Mouse (Mus musculus) urinary bladder, postnatal 25 days (tissue): ENCODE data around the gene Dhrs3.

Experiments used
- DNase-seq: peaks from one replicate; pipeline ENCODE4 v3.0.0; 2022; ENCODE audit warnings: low spot score

The Dhrs3 gene

DNA sequence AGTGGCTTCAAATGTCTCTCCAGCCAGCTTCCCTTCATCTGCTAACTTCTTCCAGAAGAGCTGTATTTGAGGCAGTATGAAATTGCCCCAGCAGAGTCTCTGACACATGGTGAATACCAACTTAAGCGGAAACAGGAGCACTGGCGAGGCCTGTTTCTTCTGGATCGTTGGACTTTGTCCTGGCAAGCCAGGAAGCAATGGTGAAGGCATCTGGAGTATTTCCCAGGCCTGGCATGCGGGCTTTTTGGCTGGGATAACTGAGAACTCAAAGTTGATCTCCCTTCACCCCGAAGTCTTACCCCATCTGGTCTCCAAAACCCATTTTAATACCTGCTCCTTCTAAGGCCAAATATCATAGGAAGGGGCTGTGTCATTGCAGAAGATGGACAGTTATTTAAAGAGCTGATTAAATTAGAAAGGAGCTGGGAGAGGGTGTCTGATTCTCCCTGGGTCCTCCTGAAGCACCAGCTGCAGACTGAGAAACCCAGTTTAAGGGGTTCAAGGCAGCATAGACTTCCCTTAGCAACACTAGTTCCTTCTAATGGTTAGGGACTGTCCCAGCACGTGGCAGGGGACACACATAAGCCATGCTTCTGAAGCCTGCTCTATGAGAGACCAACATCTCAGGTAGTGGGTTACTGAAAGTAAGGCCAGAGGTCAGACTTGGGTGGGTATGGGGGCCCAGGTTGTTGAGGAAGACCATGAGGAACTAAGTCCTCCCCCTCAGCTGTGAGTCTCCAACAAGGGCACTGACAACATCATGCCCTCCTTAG lies 80.5 kb downstream of the Dhrs3 start:
- DNase-seq, result no peak

DNA sequence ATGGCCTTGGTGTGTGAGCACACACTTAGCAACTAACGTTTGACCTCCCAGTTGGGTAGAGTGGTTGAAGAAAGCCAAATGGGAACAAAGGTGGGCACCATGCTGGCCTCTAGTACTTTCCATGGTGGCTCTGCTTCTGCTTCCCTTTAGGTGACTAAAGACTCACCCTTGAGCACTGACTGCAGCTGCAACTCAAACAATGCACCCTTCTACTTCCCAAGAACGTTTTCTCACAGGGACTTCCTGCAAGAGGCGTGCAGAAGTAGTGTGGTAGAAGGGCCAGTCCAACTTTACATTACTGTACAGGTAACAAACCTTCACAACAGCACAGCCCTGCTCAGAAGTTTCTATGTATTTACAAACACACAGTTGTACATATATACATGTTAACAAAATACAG lies 81.8 kb downstream of the Dhrs3 start:
- no peak for DNase-seq

DNA sequence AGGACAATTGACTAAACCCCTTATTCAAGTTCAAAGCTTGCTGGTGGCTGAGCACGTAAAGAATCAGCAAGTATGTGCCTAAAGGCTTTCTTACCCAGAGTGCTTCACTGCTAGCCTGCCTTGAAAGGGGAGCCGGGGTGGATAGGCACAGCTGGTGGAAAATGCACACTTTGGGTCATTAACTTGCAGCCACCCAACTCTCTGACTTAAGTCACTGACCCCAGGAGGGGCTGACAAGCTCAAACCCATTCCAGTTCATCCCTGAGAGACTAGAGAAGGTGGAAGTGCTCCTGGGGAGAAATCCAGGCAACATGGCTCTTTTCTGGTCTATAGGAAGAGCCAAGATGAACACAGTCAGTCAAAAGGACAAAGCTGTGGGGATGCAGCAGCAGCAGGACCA lies 82.9 kb downstream of the Dhrs3 start:
- DNase-seq, result no peak

DNA sequence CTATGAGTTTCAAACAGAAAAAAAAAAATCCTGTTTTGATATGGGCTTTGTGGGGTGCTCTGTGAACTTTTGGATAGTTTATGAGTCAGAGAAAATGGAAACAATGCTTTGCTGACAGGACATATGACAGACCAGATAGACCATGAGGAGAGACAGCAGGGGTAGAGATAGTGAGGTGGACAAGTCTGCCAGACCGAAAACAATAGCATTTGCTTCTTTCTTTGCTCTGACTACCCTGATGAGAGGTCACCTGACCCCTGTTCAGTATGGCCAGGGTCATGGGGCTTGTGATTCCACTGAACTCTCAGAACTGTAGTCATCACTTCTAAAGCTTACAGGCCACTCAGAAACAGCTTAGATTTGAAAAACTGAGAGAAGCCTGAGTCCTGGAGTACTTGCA lies 84.4 kb downstream of the Dhrs3 start:
- no peak for DNase-seq
